24 mouse cellular contexts compared by ENCODE assay signal in the genomic region with DNA sequence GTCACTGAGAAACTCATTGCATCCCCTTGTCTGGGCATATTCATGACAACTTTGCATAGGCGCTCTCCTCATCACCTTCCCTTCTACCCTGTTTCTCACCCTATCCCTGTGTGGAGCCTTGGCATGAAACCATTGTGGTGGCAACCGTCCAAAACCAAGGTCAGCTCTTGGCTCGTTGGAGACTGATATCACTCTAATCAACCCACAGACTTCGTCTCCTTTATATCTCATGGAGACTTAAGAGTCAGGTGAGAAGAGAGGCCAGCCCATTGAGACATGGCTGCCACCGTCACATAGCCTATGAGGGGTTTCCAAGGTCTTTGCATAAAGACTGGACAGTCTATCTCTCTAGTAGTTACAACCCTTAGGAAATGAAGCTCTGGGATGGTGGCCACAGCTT.
A peak's percentile ranks its signal among the peaks of the same experiment; 100 is the strongest.
DNase-seq lines count a peak whose midpoint lies in the region; ATAC-seq lines count a peak whose summit lies in the region.
"Had no signal": no experiment of that assay in that cellular context is flagged by ENCODE, and none has a peak within 500 bp of the region (broad histone marks: within the 10 kb centered on the region; RNA-seq: fewer than 3 reads in every experiment).

No protein-coding gene starts in this region.

- H3K9me3 ChIP-seq in liver, embryonic 15.5 days (replicated peaks): no peaks in the 10 kb centered on the region
- H3K9me3 ChIP-seq in hindbrain, embryonic 14.5 days (ENCODE audit: control insufficient read depth, low read length): no peaks in the 10 kb centered on the region
- H3K9me3 ChIP-seq: forebrain, embryonic 13.5 days; kidney, embryonic 15.5 days; limb, embryonic 10.5 days had no signal

- peak overlapping the region; percentile 60; the same call in 1 of the 2 replicates for H3K4me2 ChIP-seq in liver, embryonic 15.5 days
- H3K4me2 ChIP-seq in hindbrain, embryonic 14.5 days (replicated peaks): no peak overlapping the region
- H3K4me2 ChIP-seq: forebrain, embryonic 13.5 days; kidney, embryonic 15.5 days; midbrain, embryonic 11.5 days had no signal

- H3K4me1 ChIP-seq in liver, embryonic 15.5 days (replicated peaks): peaks cover 67% of the 10 kb centered on the region
- no peaks in the 10 kb centered on the region for H3K4me1 ChIP-seq in hindbrain, embryonic 14.5 days (replicated peaks; ENCODE audit: control insufficient read depth, insufficient read depth, low read length)
- H3K4me1 ChIP-seq: forebrain, embryonic 13.5 days had no signal

- peak; percentile 19 for DNase-seq in adrenal gland, postnatal 10 days
- DNase-seq in adrenal gland, postnatal 25 days: no peak
- DNase-seq in spleen, adult 12 weeks (ENCODE audit: low spot score): peak; percentile 74
- DNase-seq in spleen, adult 18-20 months: no peak
- peak; percentile 18 to 59 for DNase-seq in spleen, postnatal 36 days (ENCODE audit: low spot score in 2 of 2)
- DNase-seq in hindbrain, embryonic 14.5 days (ENCODE audit: low spot score): no peak
- no peak for DNase-seq in layer of hippocampus, postnatal 36 days
- DNase-seq: adrenal gland, adult 2 months; cerebellum, adult 8-10 months; heart, postnatal 10 days; kidney, adult 11 months; kidney, postnatal 4 days; layer of hippocampus, adult 9-11 months; thymus, postnatal 14 days had no signal

- H3K27ac ChIP-seq in liver, embryonic 15.5 days (replicated peaks): peak overlapping the region; percentile 92
- H3K27ac ChIP-seq in hindbrain, embryonic 14.5 days: no peak overlapping the region
- H3K27ac ChIP-seq: forebrain, embryonic 13.5 days; kidney, embryonic 15.5 days; left cerebral cortex, adult 2 months; macrophage had no signal

- no peaks in the 10 kb centered on the region for H3K27me3 ChIP-seq in liver, embryonic 15.5 days
- H3K27me3 ChIP-seq in hindbrain, embryonic 14.5 days (ENCODE audit: control insufficient read depth, insufficient read depth, low read length): no peaks in the 10 kb centered on the region
- H3K27me3 ChIP-seq: forebrain, embryonic 13.5 days; kidney, embryonic 15.5 days; Patski had no signal

- ATAC-seq in liver, embryonic 15.5 days (ENCODE audit: insufficient read depth): peak; percentile 3; the same call in 1 of the 2 replicates
- ATAC-seq in hindbrain, embryonic 14.5 days (ENCODE audit: low FRiP score): no peak
- ATAC-seq: forebrain, embryonic 13.5 days; lung, postnatal 0 days; Patski had no signal

- H3K9ac ChIP-seq in liver, embryonic 15.5 days: no peak overlapping the region
- no peak overlapping the region for H3K9ac ChIP-seq in hindbrain, embryonic 14.5 days
- H3K9ac ChIP-seq: forebrain, embryonic 13.5 days; kidney, embryonic 15.5 days had no signal

- 37% methylated on average over 5 of the region's 5 CpGs for WGBS in liver, embryonic 15.5 days (ENCODE audit: insufficient replicate concordance)
- 93% methylated on average over 5 of the region's 5 CpGs for WGBS in hindbrain, embryonic 14.5 days

- no peak overlapping the region for H3K4me3 ChIP-seq in liver, embryonic 15.5 days (replicated peaks)
- H3K4me3 ChIP-seq in hindbrain, embryonic 14.5 days (replicated peaks; ENCODE audit: low read length): no peak overlapping the region
- H3K4me3 ChIP-seq: erythroblast, embryonic 14.5 days; forebrain, embryonic 13.5 days; kidney, embryonic 15.5 days; left cerebral cortex, adult 2 months; limb, embryonic 10.5 days had no signal

- no peaks in the 10 kb centered on the region for H3K36me3 ChIP-seq in liver, embryonic 15.5 days (replicated peaks)
- H3K36me3 ChIP-seq in hindbrain, embryonic 14.5 days (replicated peaks; ENCODE audit: control insufficient read depth, insufficient read depth): no peaks in the 10 kb centered on the region
- H3K36me3 ChIP-seq: kidney, embryonic 15.5 days; limb, embryonic 10.5 days had no signal

Comparison
In these comparisons a context has a peak if more than half of its experiments do, and no peak if none do; other contexts are left out.
1. DNase-seq: peak in adrenal gland, postnatal 10 days (single experiment), spleen, adult 12 weeks (single experiment) and spleen, postnatal 36 days (2 of 2); none in adrenal gland, postnatal 25 days (single experiment), spleen, adult 18-20 months (0 of 2), hindbrain, embryonic 14.5 days (single experiment) and layer of hippocampus, postnatal 36 days (0 of 2).